Mouse (Mus musculus) heart, postnatal 0 days (tissue): ENCODE results near the gene Ccdc34.

Experiments
- CTCF ChIP-seq: IDR thresholded peaks from 2 replicates; pipeline ENCODE4 v1.5.1; 2016; ENCODE audit warnings: antibody characterized with exemption, control low read depth, low read depth
- EP300 ChIP-seq: IDR thresholded peaks from 2 replicates; pipeline ENCODE4 v1.6.1; 2016; ENCODE audit warnings: antibody characterized with exemption, low read depth

DNA sequence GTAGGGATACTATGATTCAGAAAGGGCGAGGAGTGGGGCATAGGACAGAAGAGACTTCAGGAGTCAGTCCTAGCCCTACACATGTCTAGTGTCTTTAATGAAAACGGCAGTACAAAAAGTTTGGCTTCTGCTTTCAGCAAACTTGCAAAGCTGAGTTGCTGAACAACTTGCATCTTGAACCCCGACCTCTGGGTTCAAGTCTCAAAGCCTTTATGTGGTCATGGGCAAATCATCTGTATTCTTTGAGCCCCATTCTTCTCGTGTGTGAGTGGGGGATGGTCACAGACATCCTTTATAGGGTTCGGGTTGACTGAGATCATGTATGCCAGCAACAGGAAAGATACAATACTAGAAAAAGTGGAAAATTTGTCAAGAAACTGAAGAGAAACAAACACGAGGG, 164.0 kb downstream of the Ccdc34 start:
- TF ChIP-seq CTCF: no peak
- no peak for TF ChIP-seq EP300
